Mouse (Mus musculus) kidney, embryonic 14.5 days (tissue): ENCODE results near the gene Gabrd. TPM values are rescaled to one million over a fixed set of nuclear protein-coding genes. Genes with fewer than 3 reads are reported as not detected.

ENCODE experiments used
- ATAC-seq: fragments of 200-750 bp; cut with Nextera tagmentation; 2 replicates; pipeline ENCODE4 v1.8.0; 2017; ENCODE audit warnings: moderate number of reproducible peaks, mild to moderate bottlenecking, moderate TSS enrichment, moderate library complexity; ENCODE audit not compliant: low FRiP score, low TSS enrichment
- H3K27ac ChIP-seq: fragments of 300-500 bp; sonication (generic); 2 replicates; pipeline ENCODE4 v1.5.1; 2014; ENCODE audit warnings: low read depth, mild to moderate bottlenecking, low read length, moderate library complexity, mixed read lengths
- H3K27me3 ChIP-seq: fragments of 300-500 bp; sonication (generic); 2 replicates; pipeline ENCODE4 v1.6.1; 2014; ENCODE audit warnings: mild to moderate bottlenecking, low read length; ENCODE audit not compliant: control insufficient read depth, insufficient read depth
- H3K36me3 ChIP-seq: fragments of 300-500 bp; sonication (generic); 2 replicates; pipeline ENCODE4 v1.6.1; 2014; ENCODE audit warnings: low read length, mixed read lengths; ENCODE audit not compliant: control insufficient read depth, insufficient read depth
- H3K4me1 ChIP-seq: fragments of 300-500 bp; sonication (generic); 2 replicates; pipeline ENCODE4 v1.6.1; 2014; ENCODE audit warnings: low read length, mixed read lengths; ENCODE audit not compliant: control insufficient read depth, insufficient read depth
- H3K4me2 ChIP-seq: fragments of 300-500 bp; sonication (generic); replicated peaks from 2 replicates; pipeline ENCODE4 v1.6.1; 2014; ENCODE audit warnings: low read depth, mild to moderate bottlenecking, low read length
- H3K4me3 ChIP-seq: fragments of 300-500 bp; sonication (generic); 2 replicates; pipeline ENCODE4 v1.5.1; 2014; ENCODE audit warnings: mild to moderate bottlenecking, low read length
- H3K9ac ChIP-seq: fragments of 300-500 bp; sonication (generic); 2 replicates; pipeline ENCODE4 v1.6.1; 2014; ENCODE audit warnings: low read depth, mild to moderate bottlenecking, low read length, moderate library complexity
- H3K9me3 ChIP-seq: fragments of 300-500 bp; sonication (generic); 2 replicates; pipeline ENCODE4 v1.6.1; 2016; ENCODE audit warnings: low read length; ENCODE audit not compliant: control insufficient read depth
- WGBS: fragments of 180-500 bp; shearing (Covaris S2); extraction: QIAGEN DNeasy Blood & Tissue Kit; methylation state at CpG from one replicate; pipeline ENCODE4 v1.1.7; 2014; 5-methylcytosine and 5-hydroxymethylcytosine counted together
- polyA plus RNA-seq: library from polyadenylated mRNA; unstranded; fragments of >200 nt; fragmentation: Nextera tagmentation; extraction: Ambion mirVana; gene quantifications from 2 replicates; pipeline ENCODE4 v1.2.1, GENCODE M21; 2014

Gabrd gene
- polyA plus RNA-seq, 1 experiment from 2014 or later, result not detected

GRCm38 (mm10) chr4:155396751-155397150 lies 1.2 kb downstream of the Gabrd start:
- Histone ChIP-seq H3K9ac (no peak overlapping the region), H3K27ac (no peak overlapping the region), H3K4me3 (no peak overlapping the region), H3K4me2 (no peak overlapping the region), H3K9me3 (no peaks in the 10 kb centered on the region), H3K4me1 (no peaks in the 10 kb centered on the region), H3K36me3 (no peaks in the 10 kb centered on the region), H3K27me3 (peaks cover 16% of the 10 kb centered on the region)
- 85% methylated on average over 4 of the region's 4 CpGs for WGBS
- ATAC-seq, result no peak

- ATAC-seq, result no peak
- H3K9ac ChIP-seq, result no peak overlapping the region
- no peak overlapping the region for H3K27ac ChIP-seq
- no peak overlapping the region for H3K4me2 ChIP-seq
- H3K27me3 ChIP-seq, result peaks cover 14% of the 10 kb centered on the region
- no peaks in the 10 kb centered on the region for H3K9me3 ChIP-seq
- 86% methylated on average over 5 of the region's 5 CpGs for WGBS
- H3K36me3 ChIP-seq, result no peaks in the 10 kb centered on the region
- no peak overlapping the region for H3K4me3 ChIP-seq
- no peaks in the 10 kb centered on the region for H3K4me1 ChIP-seq
These were observed 2.4 kb downstream of the Gabrd start for GRCm38 (mm10) chr4:155395471-155395870.

GRCm38 (mm10) chr4:155387166-155387565 lies 10.7 kb downstream of the Gabrd start:
- 79% methylated on average over 8 of the region's 8 CpGs for WGBS
- Histone ChIP-seq H3K9me3 (no peaks in the 10 kb centered on the region), H3K36me3 (no peaks in the 10 kb centered on the region), H3K4me1 (no peaks in the 10 kb centered on the region), H3K27me3 (peaks cover 10% of the 10 kb centered on the region), H3K27ac (no peak overlapping the region), H3K4me2 (no peak overlapping the region), H3K9ac (no peak overlapping the region), H3K4me3 (no peak overlapping the region)
- no peak for ATAC-seq

- Histone ChIP-seq H3K27ac (no peak overlapping the region), H3K36me3 (no peaks in the 10 kb centered on the region), H3K4me1 (no peaks in the 10 kb centered on the region), H3K9me3 (no peaks in the 10 kb centered on the region), H3K4me3 (no peak overlapping the region), H3K4me2 (no peak overlapping the region), H3K27me3 (peaks cover 10% of the 10 kb centered on the region), H3K9ac (no peak overlapping the region)
- no peak for ATAC-seq
- 79% methylated on average over 4 of the region's 4 CpGs for WGBS
These were observed 14.6 kb downstream of the Gabrd start for GRCm38 (mm10) chr4:155383326-155383725.

- no peak overlapping the region for H3K9ac ChIP-seq
- WGBS, result 16% methylated on average over 9 of the region's 9 CpGs
- H3K4me1 ChIP-seq, result no peaks in the 10 kb centered on the region
- H3K27me3 ChIP-seq, result peaks cover 10% of the 10 kb centered on the region
- H3K4me2 ChIP-seq, result no peak overlapping the region
- no peaks in the 10 kb centered on the region for H3K36me3 ChIP-seq
- ATAC-seq, result no peak
- no peaks in the 10 kb centered on the region for H3K9me3 ChIP-seq
- H3K4me3 ChIP-seq, result no peak overlapping the region
- no peak overlapping the region for H3K27ac ChIP-seq
These were observed 15.2 kb downstream of the Gabrd start for GRCm38 (mm10) chr4:155382752-155383151.

GRCm38 (mm10) chr4:155381974-155382373 lies 15.9 kb downstream of the Gabrd start:
- H3K36me3 ChIP-seq, result no peaks in the 10 kb centered on the region
- H3K27ac ChIP-seq, result no peak overlapping the region
- H3K9ac ChIP-seq, result no peak overlapping the region
- ATAC-seq, result no peak
- 28% methylated on average over 7 of the region's 7 CpGs for WGBS
- H3K27me3 ChIP-seq, result peaks cover 10% of the 10 kb centered on the region
- no peak overlapping the region for H3K4me3 ChIP-seq
- H3K4me2 ChIP-seq, result no peak overlapping the region
- no peaks in the 10 kb centered on the region for H3K9me3 ChIP-seq
- no peaks in the 10 kb centered on the region for H3K4me1 ChIP-seq

- ATAC-seq, result no peak
- WGBS, result 72% methylated on average over 5 of the region's 5 CpGs
- H3K4me2 ChIP-seq, result no peak overlapping the region
These were observed 25.8 kb downstream of the Gabrd start for GRCm38 (mm10) chr4:155371797-155372735.

GRCm38 (mm10) chr4:155370737-155371715 lies 26.9 kb downstream of the Gabrd start:
- no peaks in the 10 kb centered on the region for H3K4me1 ChIP-seq
- H3K4me3 ChIP-seq, result no peak overlapping the region
- peaks cover 4% of the 10 kb centered on the region; the same call in 1 of the 2 replicates for H3K27me3 ChIP-seq
- 82% methylated on average over 15 of the region's 15 CpGs for WGBS
- H3K4me2 ChIP-seq, result no peak overlapping the region
- no peak for ATAC-seq
- no peak overlapping the region for H3K27ac ChIP-seq
- H3K9ac ChIP-seq, result no peak overlapping the region
- H3K36me3 ChIP-seq, result no peaks in the 10 kb centered on the region
- H3K9me3 ChIP-seq, result no peaks in the 10 kb centered on the region

More at GRCm38 (mm10) chr4:155371797-155372735, 25.8 kb downstream of the Gabrd start:
- H3K27ac ChIP-seq, result no peak overlapping the region
- H3K9ac ChIP-seq, result no peak overlapping the region
- H3K36me3 ChIP-seq, result no peaks in the 10 kb centered on the region
- H3K27me3 ChIP-seq, result no peaks in the 10 kb centered on the region
- no peak overlapping the region for H3K4me3 ChIP-seq
- H3K4me1 ChIP-seq, result no peaks in the 10 kb centered on the region
- no peaks in the 10 kb centered on the region for H3K9me3 ChIP-seq
